Mouse (Mus musculus) layer of hippocampus, adult 11-12 months (tissue): ENCODE results near the gene Crygb.
"Not testable (repeated sequence)": the region's sequence is repeated elsewhere in the genome, so short reads cannot be mapped to it uniquely, and the experiment has no call there.

Source experiments
- DNase-seq: peaks from one replicate; pipeline ENCODE4 v3.0.0; 2022; ENCODE audit warnings: low spot score

The Crygb gene

DNA sequence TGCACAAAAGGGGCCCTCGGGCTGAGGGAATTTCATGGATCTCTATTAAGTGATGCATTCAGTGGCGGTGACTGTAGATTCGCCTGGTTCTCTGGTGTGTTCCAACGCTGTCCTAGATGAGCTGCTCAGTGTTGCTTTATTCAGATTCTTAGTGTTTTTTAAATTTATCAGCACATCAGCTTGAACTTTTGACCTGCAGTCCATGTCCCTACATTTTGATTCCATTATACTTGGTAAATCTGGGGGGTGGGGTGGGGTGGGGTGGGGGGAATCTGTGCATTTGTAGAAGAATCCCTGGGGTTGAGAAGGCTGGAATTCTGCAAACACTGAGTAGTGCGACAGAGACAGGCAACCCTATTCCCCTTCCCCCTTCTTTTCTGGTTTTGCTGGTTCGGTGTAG lies 8.5 kb downstream of the Crygb start, which contains the start of gene Crygc:
TSS of gene Crygc (minus strand) at position 101 of the 400 bp plus-strand sequence.
- no peak for DNase-seq

DNA sequence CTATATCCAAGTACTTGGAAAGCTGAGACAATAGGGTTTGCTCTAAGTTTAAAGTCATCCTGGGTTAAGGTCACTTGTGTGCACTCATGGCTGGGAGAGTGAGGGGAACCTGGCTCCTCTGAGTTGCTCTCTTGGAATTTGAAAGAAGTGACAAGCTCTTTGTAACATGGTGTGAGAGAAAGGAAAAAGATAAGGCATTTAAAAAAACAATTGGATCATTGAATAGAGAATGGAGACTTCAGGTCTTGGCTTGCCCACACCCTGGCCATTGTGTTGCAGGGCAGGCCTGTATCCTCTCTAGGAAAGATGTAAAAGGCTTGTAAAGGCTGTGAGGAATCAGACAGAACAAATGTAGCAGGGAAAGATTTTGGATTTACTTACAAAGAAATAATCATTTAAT lies 14.2 kb downstream of the Crygb start:
- no peak for DNase-seq

- DNase-seq = no peak
Observed at GRCm38 (mm10) chr1:65064201-65064600, 17.9 kb downstream of the Crygb start.

- no peak for DNase-seq
Observed at GRCm38 (mm10) chr1:65063352-65063751, 18.7 kb downstream of the Crygb start, which contains the start of gene Crygd. Crygd (minus strand) TSS chr1:65063452.

DNA sequence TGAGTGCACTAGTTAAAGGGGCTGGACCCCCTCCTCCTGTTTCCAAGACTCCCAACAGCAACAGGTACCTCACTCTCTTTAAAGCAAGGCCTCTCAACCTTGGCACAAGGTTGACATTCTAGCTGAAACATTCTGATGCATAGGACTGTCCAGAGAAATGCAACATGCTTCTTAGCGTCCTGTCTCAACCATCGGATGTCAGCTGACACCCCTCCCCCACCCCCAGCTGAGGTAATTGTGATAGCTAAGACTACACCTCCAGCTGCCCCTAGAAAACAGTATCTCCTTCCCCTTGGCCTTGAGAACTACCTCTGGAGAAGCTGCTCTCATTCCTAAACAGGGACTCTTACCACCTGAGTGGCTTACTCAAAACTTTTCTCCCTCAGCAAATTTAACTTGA lies 29.9 kb downstream of the Crygb start:
- no peak for DNase-seq

- DNase-seq = no peak
Observed at GRCm38 (mm10) chr1:65051696-65052095, 30.4 kb downstream of the Crygb start.

DNA sequence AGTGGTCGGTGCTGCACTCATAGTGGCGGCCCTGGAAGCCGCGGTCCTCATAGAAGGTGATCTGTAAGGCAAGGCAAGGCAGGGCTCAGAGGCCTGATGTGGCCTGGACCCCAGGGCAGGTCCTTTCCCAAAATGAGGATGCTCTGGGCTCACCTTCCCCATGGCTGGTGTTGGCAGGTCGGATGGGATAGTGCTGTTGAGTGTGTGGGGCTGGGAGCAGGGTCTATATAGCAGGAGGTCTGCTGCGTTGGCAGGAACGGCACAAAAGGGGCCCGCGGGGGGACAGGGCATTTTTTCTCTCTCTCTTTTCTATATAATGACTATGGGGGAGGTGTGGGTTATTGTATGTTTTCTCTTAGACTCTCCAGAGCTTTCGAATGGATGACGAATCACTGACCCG lies 31.1 kb downstream of the Crygb start, which contains the start of gene Cryge:
TSS of gene Cryge (minus strand) at position 198 of the 400 bp plus-strand sequence.
- not testable (repeated sequence) for DNase-seq

DNA sequence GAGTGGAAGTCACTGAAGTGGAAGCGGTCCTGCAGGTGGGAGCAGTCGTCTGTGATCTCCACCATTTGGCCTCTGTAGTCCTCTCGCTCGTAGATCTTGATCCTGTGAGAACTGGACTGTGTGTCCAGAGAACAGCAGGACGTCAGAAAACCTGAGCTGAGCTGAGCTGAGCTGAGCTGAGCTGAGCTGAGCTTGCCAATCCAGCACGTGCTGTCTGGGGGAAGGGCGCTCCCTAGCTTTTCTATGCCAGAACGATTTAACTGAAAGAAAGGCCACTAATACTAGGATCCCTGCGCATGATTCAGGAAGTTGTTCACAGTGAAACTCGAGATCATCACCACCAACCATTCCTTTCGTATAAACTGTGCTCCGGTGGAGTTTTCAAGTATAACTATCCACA lies 33.3 kb downstream of the Crygb start:
- DNase-seq = peak; percentile 35

DNA sequence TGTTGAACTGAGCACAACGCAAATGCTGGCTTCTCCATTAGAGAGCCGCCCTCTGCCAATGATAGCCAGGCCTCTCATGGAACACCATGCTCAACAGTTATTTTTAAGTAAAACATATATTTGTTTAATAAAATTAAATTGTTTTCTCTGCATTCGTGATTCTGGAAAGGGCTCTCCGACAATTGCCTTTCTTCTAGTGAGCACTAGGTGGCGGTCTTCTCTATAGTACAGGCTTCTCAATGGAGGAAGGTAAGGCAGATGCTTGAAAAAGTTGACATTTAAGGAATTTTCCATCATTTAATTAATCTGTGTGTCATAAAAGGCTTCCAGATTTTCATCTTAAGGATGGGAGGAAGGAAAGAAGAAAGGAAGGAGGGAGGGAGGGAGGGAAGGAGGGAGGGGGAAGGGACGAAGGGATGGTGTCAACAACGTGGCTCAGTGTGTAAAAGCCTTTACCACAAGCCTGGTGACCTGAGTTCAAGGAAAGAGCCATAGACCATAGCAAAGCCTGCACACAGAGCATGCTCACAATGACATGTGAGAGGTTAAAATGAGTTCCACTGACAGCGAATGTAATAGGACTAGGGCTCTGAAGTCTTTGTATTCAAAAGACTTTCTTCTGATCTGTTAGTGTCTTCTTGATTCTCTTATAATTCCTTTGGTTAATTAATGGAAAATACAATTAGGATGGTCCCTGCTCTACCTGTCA lies 35.5 kb downstream of the Crygb start:
- DNase-seq = peak; percentile 15

- no peak for DNase-seq
Observed at GRCm38 (mm10) chr1:65043433-65043832, 38.7 kb downstream of the Crygb start.

GRCm38 (mm10) chr1:65041837-65042236 lies 40.3 kb downstream of the Crygb start:
- DNase-seq = no peak

DNA sequence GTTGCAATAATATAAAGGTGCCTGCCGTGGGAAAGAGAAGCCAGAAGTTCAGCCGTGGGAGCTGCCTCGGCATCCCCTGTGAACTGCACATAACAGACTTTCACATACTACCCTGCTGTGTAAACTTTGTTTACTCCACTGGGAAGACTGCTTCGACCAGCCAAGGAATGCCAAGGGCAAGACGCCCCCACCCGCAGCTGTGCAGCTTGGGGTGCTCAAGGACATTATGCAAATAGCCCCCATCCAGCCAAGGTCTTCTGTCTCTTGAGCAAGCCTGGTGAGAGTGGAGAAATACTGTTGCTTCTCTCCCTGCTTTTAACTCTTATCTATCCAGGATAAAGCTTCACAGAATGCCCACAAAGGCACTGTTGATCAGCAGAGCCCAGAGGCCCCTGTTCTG lies 41.3 kb downstream of the Crygb start:
- no peak for DNase-seq

- DNase-seq = no peak
Observed at GRCm38 (mm10) chr1:65039679-65040078, 42.4 kb downstream of the Crygb start.

DNA sequence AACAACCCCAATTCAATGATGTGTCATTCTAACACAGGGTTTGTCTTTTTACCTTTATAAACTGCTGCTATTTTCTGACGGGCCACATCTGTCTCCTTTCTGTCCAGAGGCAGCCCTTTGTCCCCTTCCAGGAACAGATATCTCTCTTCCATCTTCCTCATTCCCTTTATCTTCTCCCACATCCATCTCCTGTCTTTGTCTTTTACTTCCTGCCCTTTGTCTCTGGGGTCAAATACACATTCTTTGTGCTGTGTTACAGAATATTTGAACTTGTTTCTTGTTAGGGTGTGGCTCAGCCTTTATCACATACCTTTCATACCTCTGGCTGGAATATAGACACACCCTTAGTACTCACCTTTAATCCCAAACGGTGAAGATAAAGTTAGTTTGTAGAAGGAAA lies 44.5 kb downstream of the Crygb start:
- no peak for DNase-seq

DNA sequence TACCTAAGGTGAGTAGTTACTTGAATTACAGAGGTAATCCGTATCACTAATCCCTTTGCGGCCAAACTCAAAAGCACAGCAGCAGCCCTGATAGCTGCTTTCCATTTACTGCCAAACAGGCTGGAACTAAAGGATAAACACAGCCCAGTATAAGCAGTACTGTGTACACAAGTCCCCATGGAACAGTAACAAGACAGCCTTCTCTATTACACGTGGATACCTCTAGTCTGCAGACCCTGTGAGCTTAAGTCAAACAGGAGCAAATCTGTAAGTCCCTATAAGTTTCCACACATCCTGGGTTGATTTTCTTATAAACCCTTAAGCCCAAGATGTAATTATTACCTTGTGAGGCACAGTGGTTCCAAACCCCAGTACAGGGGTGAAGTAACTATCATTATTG lies 46.6 kb downstream of the Crygb start:
- DNase-seq = no peak

- no peak for DNase-seq
Observed at GRCm38 (mm10) chr1:65032641-65033040, 49.4 kb downstream of the Crygb start, which contains the start of gene Akr1cl. Akr1cl (minus strand) TSS chr1:65032759.
